Mouse (Mus musculus): Measurements from ENCODE around the gene Utf1. TPM values are rescaled to one million over a fixed set of nuclear protein-coding genes. Genes with fewer than 3 reads are reported as not detected.

Gene Utf1
- polyA plus RNA-seq, 1 experiment from 2014 or later: not detected

DNA sequence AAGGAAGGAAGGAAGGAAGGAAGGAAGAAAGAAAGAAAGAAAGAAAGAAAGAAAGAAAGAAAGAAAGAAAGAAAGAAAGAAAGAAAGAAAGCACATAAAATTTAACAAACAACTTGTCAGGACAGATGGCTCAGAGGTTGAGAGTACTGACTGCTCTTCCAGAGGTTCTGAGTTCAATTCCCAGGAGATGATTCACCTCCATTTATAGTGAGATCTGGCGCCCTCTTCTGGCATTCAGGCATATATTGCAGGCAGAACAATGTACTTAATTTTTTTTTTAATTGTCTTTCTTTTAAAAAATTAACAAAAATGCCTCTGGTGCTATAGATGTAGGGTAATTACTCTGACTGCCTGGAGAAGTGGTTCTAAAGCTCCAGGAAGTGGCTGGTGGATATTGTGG, 27.2 kb upstream of the Utf1 start:
- Histone ChIP-seq H3K27ac (ENCODE audit: low read depth, low read length) (no peak overlapping the region), H3K36me3 (ENCODE audit: control insufficient read depth, insufficient read depth, low read length) (no peaks in the 10 kb centered on the region), H3K27me3 (ENCODE audit: control insufficient read depth, insufficient read depth, low read length) (peaks cover 23% of the 10 kb centered on the region), H3K4me1 (ENCODE audit: control insufficient read depth, insufficient read depth, low read length) (no peaks in the 10 kb centered on the region), H3K4me2 (ENCODE audit: low read depth) (no peak overlapping the region), H3K4me3 (ENCODE audit: low read depth, low read length) (no peak overlapping the region), H3K9ac (ENCODE audit: low read length) (no peak overlapping the region), H3K9me3 (ENCODE audit: control insufficient read depth, low read length) (no peaks in the 10 kb centered on the region)
- 4% methylated on average over 1 of the region's 1 CpGs for WGBS
- ATAC-seq (ENCODE audit: insufficient read depth, low FRiP score, low TSS enrichment) (no peak), DNase-seq (ENCODE audit: low spot score) (no peak)

DNA sequence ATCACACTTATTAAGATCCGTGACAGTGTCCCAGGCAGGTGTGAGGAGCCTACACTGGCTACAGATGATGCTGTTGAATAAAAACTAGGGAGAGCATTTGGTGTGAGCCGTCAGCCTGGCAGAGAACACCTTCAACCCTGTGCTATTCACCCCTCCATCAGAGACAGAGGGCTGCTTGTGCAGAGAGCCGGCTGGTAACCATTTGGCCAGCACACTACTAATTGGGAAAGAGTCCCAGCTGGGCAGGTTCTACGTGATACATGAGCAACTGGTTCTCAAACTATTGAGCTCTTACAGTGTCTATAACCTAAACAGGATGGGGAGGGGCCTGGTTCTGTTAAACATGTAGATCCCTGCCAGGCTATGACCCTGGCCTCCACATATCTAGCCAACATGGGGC, 25.3 kb upstream of the Utf1 start:
- DNase-seq (ENCODE audit: low spot score): no peak
- Histone ChIP-seq H3K36me3 (ENCODE audit: control insufficient read depth, insufficient read depth, low read length) (no peaks in the 10 kb centered on the region), H3K27me3 (ENCODE audit: control insufficient read depth, insufficient read depth, low read length) (peaks cover 21% of the 10 kb centered on the region), H3K4me3 (ENCODE audit: low read depth, low read length) (no peak overlapping the region), H3K4me2 (ENCODE audit: low read depth) (no peak overlapping the region), H3K4me1 (ENCODE audit: control insufficient read depth, insufficient read depth, low read length) (no peaks in the 10 kb centered on the region), H3K9me3 (ENCODE audit: control insufficient read depth, low read length) (no peaks in the 10 kb centered on the region), H3K27ac (ENCODE audit: low read depth, low read length) (no peak overlapping the region), H3K9ac (ENCODE audit: low read length) (no peak overlapping the region)
- no peak for ATAC-seq (ENCODE audit: insufficient read depth, low FRiP score, low TSS enrichment)
- 75% methylated on average over 4 of the region's 4 CpGs for WGBS

DNA sequence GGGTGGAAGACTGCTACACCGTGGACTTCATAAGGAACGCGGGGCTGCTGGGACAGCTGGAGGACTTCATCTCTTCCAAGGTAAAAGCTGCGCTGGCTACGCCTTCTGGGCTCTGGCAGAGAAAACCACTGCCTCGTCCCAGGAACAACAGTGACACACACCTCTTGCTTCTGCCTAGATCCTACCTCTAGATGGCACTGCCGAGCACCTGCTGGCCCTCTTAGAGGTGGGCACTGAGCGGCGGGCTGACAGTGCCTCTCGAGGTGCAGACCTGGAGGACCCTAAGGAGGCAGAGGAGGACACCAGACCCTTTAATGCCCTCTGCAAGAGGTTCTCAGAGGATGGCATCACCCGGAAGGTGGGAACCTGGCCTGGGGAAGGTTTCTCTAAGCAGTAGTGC, 12.9 kb upstream of the Utf1 start:
- ATAC-seq (ENCODE audit: insufficient read depth, low FRiP score, low TSS enrichment) (no peak; the same call in 1 of the 2 replicates), DNase-seq (ENCODE audit: low spot score) (peak; percentile 58)
- WGBS: 20% methylated on average over 11 of the region's 11 CpGs

DNA sequence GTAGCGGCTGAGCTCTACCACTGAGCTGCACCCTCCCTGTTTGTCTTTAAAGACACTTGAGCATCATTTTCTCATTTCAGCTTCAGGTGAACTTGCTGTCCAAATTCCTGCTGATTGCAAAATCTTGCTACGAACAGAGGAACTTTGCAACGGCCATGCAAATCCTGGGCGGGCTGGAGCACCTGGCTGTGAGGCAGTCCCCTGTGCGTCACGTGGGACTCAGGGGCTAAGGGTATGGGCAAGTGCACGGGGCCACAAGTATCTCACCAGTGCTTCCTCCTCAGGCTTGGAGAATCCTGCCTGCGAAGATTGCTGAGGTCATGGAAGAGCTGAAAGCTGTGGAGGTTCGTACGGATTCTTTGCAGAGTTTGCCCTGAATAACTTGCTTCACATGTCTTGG, 6.9 kb upstream of the Utf1 start:
- ATAC-seq (ENCODE audit: insufficient read depth, low FRiP score, low TSS enrichment) (no peak), DNase-seq (ENCODE audit: low spot score) (no peak)
- H3K4me1 ChIP-seq (ENCODE audit: control insufficient read depth, insufficient read depth, low read length): no peaks in the 10 kb centered on the region
- H3K27me3 ChIP-seq (ENCODE audit: control insufficient read depth, insufficient read depth, low read length): no peaks in the 10 kb centered on the region
- H3K9ac ChIP-seq (ENCODE audit: low read length): no peak overlapping the region
- H3K36me3 ChIP-seq (ENCODE audit: control insufficient read depth, insufficient read depth, low read length): no peaks in the 10 kb centered on the region
- WGBS: 86% methylated on average over 10 of the region's 10 CpGs
- H3K4me3 ChIP-seq (ENCODE audit: low read depth, low read length): no peak overlapping the region
- H3K9me3 ChIP-seq (ENCODE audit: control insufficient read depth, low read length): no peaks in the 10 kb centered on the region
- H3K27ac ChIP-seq (ENCODE audit: low read depth, low read length): no peak overlapping the region
- no peak overlapping the region for H3K4me2 ChIP-seq (ENCODE audit: low read depth)

More for the DNA sequence above, 12.9 kb upstream of the Utf1 start:
- H3K9ac ChIP-seq (ENCODE audit: low read length): no peak overlapping the region
- no peaks in the 10 kb centered on the region for H3K36me3 ChIP-seq (ENCODE audit: control insufficient read depth, insufficient read depth, low read length)
- H3K4me1 ChIP-seq (ENCODE audit: control insufficient read depth, insufficient read depth, low read length): no peaks in the 10 kb centered on the region
- no peak overlapping the region for H3K4me3 ChIP-seq (ENCODE audit: low read depth, low read length)
- H3K4me2 ChIP-seq (ENCODE audit: low read depth): no peak overlapping the region
- H3K27ac ChIP-seq (ENCODE audit: low read depth, low read length): no peak overlapping the region
- H3K9me3 ChIP-seq (ENCODE audit: control insufficient read depth, low read length): no peaks in the 10 kb centered on the region
- no peaks in the 10 kb centered on the region for H3K27me3 ChIP-seq (ENCODE audit: control insufficient read depth, insufficient read depth, low read length)

DNA sequence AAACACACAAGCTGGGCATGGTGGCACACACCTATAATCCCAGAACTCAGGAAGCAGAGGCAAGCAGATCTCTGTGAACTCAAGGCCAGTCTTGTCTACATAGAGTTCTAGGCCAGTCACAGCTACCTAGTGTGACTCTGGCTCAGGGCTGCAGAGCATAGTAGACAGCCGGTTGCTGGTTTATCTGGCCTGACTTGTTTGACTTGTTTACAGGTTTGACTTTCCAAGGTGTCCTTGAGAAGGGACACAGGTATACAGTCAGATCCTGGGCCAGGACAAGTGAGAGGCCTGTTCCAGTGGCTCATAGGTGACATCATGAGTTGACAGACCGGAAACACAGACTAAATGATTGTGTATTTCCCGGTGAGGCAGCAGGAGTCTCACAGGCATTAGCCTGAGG, 6.5 kb upstream of the Utf1 start:
- Histone ChIP-seq H3K4me3 (ENCODE audit: low read depth, low read length) (no peak overlapping the region), H3K9ac (ENCODE audit: low read length) (no peak overlapping the region), H3K4me1 (ENCODE audit: control insufficient read depth, insufficient read depth, low read length) (no peaks in the 10 kb centered on the region), H3K36me3 (ENCODE audit: control insufficient read depth, insufficient read depth, low read length) (no peaks in the 10 kb centered on the region), H3K27me3 (ENCODE audit: control insufficient read depth, insufficient read depth, low read length) (0 out of 2 replicates have a peak, but pooled peaks cover 3% of the 10 kb centered on the region), H3K27ac (ENCODE audit: low read depth, low read length) (no peak overlapping the region), H3K9me3 (ENCODE audit: control insufficient read depth, low read length) (no peaks in the 10 kb centered on the region), H3K4me2 (ENCODE audit: low read depth) (no peak overlapping the region)
- WGBS: 80% methylated on average over 3 of the region's 3 CpGs
- DNase-seq (ENCODE audit: low spot score) (no peak), ATAC-seq (ENCODE audit: insufficient read depth, low FRiP score, low TSS enrichment) (no peak)

DNA sequence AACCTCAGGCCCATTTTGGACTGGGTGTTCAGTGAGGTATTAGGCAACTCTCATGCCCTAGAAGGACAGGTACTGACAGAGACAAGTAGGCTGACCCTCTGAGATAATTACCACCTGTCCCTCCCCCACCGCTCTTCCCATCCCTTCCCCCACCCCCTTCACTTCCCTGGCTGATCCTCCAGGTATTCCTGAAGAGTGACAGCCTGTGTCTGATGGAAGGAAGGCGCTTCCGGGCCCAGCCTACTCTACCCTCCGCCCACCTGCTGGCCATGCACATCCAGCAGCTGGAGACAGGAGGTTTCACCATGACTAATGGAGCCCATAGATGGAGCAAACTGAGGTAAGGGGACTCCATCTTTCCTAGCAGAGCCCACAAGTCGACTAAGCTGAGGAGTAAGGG, 5.8 kb upstream of the Utf1 start:
- no peak for ATAC-seq (ENCODE audit: insufficient read depth, low FRiP score, low TSS enrichment)
- no peaks in the 10 kb centered on the region for H3K9me3 ChIP-seq (ENCODE audit: control insufficient read depth, low read length)
- H3K36me3 ChIP-seq (ENCODE audit: control insufficient read depth, insufficient read depth, low read length): no peaks in the 10 kb centered on the region
- peaks cover 10% of the 10 kb centered on the region for H3K27me3 ChIP-seq (ENCODE audit: control insufficient read depth, insufficient read depth, low read length)
- DNase-seq (ENCODE audit: low spot score): no peak
- no peak overlapping the region for H3K27ac ChIP-seq (ENCODE audit: low read depth, low read length)
- 77% methylated on average over 5 of the region's 5 CpGs for WGBS
- H3K4me2 ChIP-seq (ENCODE audit: low read depth): no peak overlapping the region
- H3K9ac ChIP-seq (ENCODE audit: low read length): no peak overlapping the region
- H3K4me3 ChIP-seq (ENCODE audit: low read depth, low read length): no peak overlapping the region
- H3K4me1 ChIP-seq (ENCODE audit: control insufficient read depth, insufficient read depth, low read length): no peaks in the 10 kb centered on the region

DNA sequence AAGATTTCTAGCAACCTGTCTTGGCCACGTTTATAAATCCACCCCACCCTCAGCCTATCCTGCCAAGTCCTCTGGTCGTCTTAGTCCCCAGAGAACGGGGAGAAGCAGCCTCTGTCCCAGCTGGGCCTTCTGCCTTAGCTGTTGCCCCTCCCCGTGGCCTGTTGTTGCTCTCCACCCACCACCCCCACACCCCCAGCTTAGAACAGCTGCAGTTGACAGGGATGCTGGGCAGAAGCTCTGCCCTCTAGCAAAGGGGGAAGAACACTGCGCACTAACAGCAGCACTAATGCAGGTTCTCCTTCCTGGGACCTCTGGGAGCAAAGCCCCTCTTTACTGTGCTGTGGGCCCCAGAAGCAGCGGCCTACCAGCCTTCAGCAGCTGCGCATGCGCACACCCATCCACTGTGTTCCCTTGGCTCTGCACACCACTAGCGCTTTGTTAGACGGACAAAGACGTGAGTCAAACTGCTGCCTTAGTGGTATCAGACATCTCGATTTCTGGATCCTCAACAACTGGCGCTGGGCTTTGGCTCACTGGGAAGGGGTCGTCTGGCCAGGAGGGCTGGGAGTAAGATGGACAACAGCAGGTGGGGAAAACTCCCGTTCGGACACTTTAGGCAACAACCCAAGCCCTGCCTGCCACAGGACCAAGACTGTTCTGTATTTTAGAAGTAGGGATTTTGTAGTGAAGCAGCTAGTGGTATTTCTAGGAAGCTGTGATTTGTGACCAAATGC, 2.9 kb upstream of the Utf1 start:
- Histone ChIP-seq H3K27me3 (ENCODE audit: control insufficient read depth, insufficient read depth, low read length) (peaks cover 39% of the 10 kb centered on the region), H3K4me3 (ENCODE audit: low read depth, low read length) (no peak overlapping the region), H3K27ac (ENCODE audit: low read depth, low read length) (no peak overlapping the region), H3K9ac (ENCODE audit: low read length) (no peak overlapping the region), H3K36me3 (ENCODE audit: control insufficient read depth, insufficient read depth, low read length) (no peaks in the 10 kb centered on the region), H3K4me2 (ENCODE audit: low read depth) (no peak overlapping the region), H3K4me1 (ENCODE audit: control insufficient read depth, insufficient read depth, low read length) (peaks cover 2% of the 10 kb centered on the region; the same call in 1 of the 2 replicates), H3K9me3 (ENCODE audit: control insufficient read depth, low read length) (no peaks in the 10 kb centered on the region)
- ATAC-seq (ENCODE audit: insufficient read depth, low FRiP score, low TSS enrichment) (no peak), DNase-seq (ENCODE audit: low spot score) (no peak)
- WGBS: 67% methylated on average over 16 of the region's 16 CpGs

DNA sequence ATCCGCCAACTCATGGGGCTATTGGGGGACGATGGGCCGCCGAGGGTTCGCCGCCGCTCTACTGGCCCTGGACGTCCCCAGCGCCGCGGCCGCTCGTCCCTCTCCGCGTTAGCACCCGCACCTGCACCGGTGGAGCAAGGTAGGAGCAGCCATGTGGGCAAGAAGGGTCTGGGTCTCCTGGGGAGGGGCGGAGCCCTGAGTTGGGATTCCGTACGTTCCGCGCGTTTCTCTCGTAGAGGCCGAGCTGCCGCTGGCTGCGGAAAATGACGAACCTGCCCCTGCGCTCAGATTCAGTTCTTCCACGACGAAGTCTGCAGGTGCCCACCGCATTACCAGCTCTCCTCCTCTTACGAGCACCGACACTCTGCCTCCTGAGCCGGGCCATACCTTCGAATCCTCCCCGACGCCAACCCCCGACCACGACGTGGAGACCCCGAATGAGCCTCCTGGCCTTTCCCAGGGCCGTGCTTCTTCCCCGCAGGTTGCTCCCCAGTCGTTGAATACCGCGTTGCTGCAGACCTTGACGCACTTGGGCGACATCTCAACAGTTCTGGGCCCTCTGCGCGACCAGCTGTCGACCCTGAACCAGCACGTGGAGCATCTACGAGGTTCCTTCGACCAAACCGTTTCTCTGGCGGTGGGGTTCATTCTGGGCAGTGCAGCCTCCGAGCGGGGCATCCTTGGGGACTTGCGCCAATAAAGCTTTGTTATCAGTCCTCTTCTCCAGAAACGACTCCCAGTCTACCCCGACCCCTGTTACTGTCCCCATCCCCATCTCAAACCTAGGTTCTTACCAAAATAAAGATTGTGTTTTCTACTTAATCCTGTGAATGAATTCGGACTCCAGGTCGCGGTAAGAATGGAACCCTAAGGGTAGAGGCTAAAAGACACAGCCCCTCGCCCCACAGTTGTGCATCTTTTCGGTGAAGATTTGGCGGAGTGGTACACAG, 977 bp downstream of the Utf1 start:
- Histone ChIP-seq H3K4me3 (ENCODE audit: low read depth, low read length) (peak overlapping the region; percentile 22), H3K9me3 (ENCODE audit: control insufficient read depth, low read length) (no peaks in the 10 kb centered on the region), H3K4me1 (ENCODE audit: control insufficient read depth, insufficient read depth, low read length) (peaks cover 2% of the 10 kb centered on the region; the same call in 1 of the 2 replicates), H3K27ac (ENCODE audit: low read depth, low read length) (no peak overlapping the region), H3K9ac (ENCODE audit: low read length) (no peak overlapping the region), H3K27me3 (ENCODE audit: control insufficient read depth, insufficient read depth, low read length) (peaks cover 60% of the 10 kb centered on the region), H3K36me3 (ENCODE audit: control insufficient read depth, insufficient read depth, low read length) (no peaks in the 10 kb centered on the region), H3K4me2 (ENCODE audit: low read depth) (peak overlapping the region; percentile 34)
- 2% methylated on average over 68 of the region's 68 CpGs for WGBS
- ATAC-seq (ENCODE audit: insufficient read depth, low FRiP score, low TSS enrichment): no peak
- peak; percentile 42 for DNase-seq (ENCODE audit: low spot score)
